Mouse (Mus musculus): ENCODE data around the gene Bend5. TPM values are rescaled to one million over a fixed set of nuclear protein-coding genes. Genes with fewer than 3 reads are reported as not detected.

Bend5 gene
- 1 to 10 TPM; 5.6 to 9.3 TPM for total RNA-seq (2021)
- long read RNA-seq, experiment 1, partial matches to known transcripts: 0 of 7 reads
- long read RNA-seq, experiment 1, other reads (novel, unspliced or antisense): 1 of 7 reads
- long read RNA-seq, experiment 2, transcript Bend5-201 (6 exons, 1,826 nt): minor isoform, 8 of 20 reads
- long read RNA-seq, experiment 2, transcript Bend5-203 (6 exons, 1,448 nt): major isoform, 9 of 20 reads
- long read RNA-seq, experiment 2, partial matches to known transcripts: 1 of 20 reads
- long read RNA-seq, experiment 2, other reads (novel, unspliced or antisense): 2 of 20 reads

- DNase-seq (ENCODE audit: low spot score in 2 of 2): peak; percentile 47 to 67
These were observed at the start of gene Bend5 for GRCm38 (mm10) chr4:111414818-111415488. TSS of gene Bend5 (plus strand) at chr4:111415006.

- no peak for DNase-seq (ENCODE audit: low spot score in 2 of 2)
These were observed 47.0 kb upstream of the Bend5 start for GRCm38 (mm10) chr4:111367771-111368170.

- no peak for DNase-seq (ENCODE audit: low spot score in 2 of 2)
These were observed 37.6 kb upstream of the Bend5 start for GRCm38 (mm10) chr4:111377159-111377558.

- DNase-seq (ENCODE audit: low spot score in 2 of 2): no peak
These were observed 36.7 kb upstream of the Bend5 start for GRCm38 (mm10) chr4:111378071-111378470.

- no peak for DNase-seq (ENCODE audit: low spot score in 2 of 2)
These were observed 31.7 kb upstream of the Bend5 start for GRCm38 (mm10) chr4:111383101-111383500.

- DNase-seq (ENCODE audit: low spot score in 2 of 2): no peak
These were observed 24.1 kb upstream of the Bend5 start for GRCm38 (mm10) chr4:111390736-111391135.

GRCm38 (mm10) chr4:111399784-111400183, 15.0 kb upstream of the Bend5 start:
- DNase-seq (ENCODE audit: low spot score in 2 of 2): no peak

- no peak for DNase-seq (ENCODE audit: low spot score in 2 of 2)
These were observed 14.1 kb upstream of the Bend5 start for GRCm38 (mm10) chr4:111400676-111401075.

GRCm38 (mm10) chr4:111403243-111403642, 11.6 kb upstream of the Bend5 start:
- DNase-seq (ENCODE audit: low spot score in 2 of 2): no peak

- no peak for DNase-seq (ENCODE audit: low spot score in 2 of 2)
These were observed 4.1 kb upstream of the Bend5 start for GRCm38 (mm10) chr4:111410731-111411130.

GRCm38 (mm10) chr4:111414399-111414798, 407 bp upstream of the Bend5 start:
- peak in 1 of 2 experiments; percentile 19 for DNase-seq (ENCODE audit: low spot score in 2 of 2)

- no peak for DNase-seq (ENCODE audit: low spot score in 2 of 2)
These were observed 1.3 kb downstream of the Bend5 start for GRCm38 (mm10) chr4:111416126-111416525.

GRCm38 (mm10) chr4:111416551-111416950, 1.7 kb downstream of the Bend5 start:
- DNase-seq (ENCODE audit: low spot score in 2 of 2): no peak

- no peak for DNase-seq (ENCODE audit: low spot score in 2 of 2)
These were observed 2.9 kb downstream of the Bend5 start for GRCm38 (mm10) chr4:111417716-111418115.

- DNase-seq (ENCODE audit: low spot score in 2 of 2): no peak
These were observed 4.7 kb downstream of the Bend5 start for GRCm38 (mm10) chr4:111419476-111419875.

GRCm38 (mm10) chr4:111420031-111420430, 5.2 kb downstream of the Bend5 start:
- no peak for DNase-seq (ENCODE audit: low spot score in 2 of 2)

- no peak for DNase-seq (ENCODE audit: low spot score in 2 of 2)
These were observed 6.1 kb downstream of the Bend5 start for GRCm38 (mm10) chr4:111420955-111421354.

GRCm38 (mm10) chr4:111421785-111422184, 7.0 kb downstream of the Bend5 start:
- DNase-seq (ENCODE audit: low spot score in 2 of 2): no peak

- DNase-seq (ENCODE audit: low spot score in 2 of 2): no peak
These were observed 9.7 kb downstream of the Bend5 start for GRCm38 (mm10) chr4:111424371-111424950.

- no peak for DNase-seq (ENCODE audit: low spot score in 2 of 2)
These were observed 10.4 kb downstream of the Bend5 start for GRCm38 (mm10) chr4:111425170-111425569.

GRCm38 (mm10) chr4:111431186-111431585, 16.4 kb downstream of the Bend5 start:
- DNase-seq (ENCODE audit: low spot score in 2 of 2): no peak

GRCm38 (mm10) chr4:111432013-111432412, 17.2 kb downstream of the Bend5 start:
- no peak for DNase-seq (ENCODE audit: low spot score in 2 of 2)
